Mouse (Mus musculus) T-cell, adult 2 months (primary cell): ENCODE measurements around the gene Top3b.
"Not testable (repeated sequence)": the region's sequence is repeated elsewhere in the genome, so short reads cannot be mapped to it uniquely, and the experiment has no call there.

ENCODE experiments used
- DNase-seq: peaks from one replicate; pipeline ENCODE4 v3.0.0; 2022; ENCODE audit warnings: low spot score

Gene Top3b

DNA sequence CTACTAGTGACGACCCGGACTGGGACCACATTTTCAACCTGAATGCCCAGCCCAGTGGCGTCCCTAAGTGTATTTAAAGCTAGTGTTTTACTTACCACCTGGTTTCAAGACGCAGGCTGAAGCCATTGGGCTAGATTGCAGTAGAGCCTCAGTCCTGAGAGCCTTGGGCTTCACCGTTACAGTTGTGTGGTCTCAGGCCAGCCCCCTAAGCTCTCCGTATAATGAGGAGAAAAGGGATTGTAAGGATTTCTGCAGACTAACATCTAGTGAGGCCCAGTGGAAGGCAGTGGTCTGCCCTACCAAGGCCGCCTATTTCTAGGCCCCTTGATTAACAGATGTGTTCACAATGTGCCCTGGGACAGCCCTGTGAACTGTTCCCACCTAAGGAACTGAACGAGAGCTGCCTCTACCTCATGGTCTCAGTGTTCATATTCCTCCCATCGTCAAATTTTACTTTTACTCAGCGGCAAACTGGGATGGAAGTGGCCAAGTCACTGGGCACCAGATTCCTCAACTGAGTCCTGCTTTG, 26.6 kb downstream of the Top3b start:
- DNase-seq, result no peak

DNA sequence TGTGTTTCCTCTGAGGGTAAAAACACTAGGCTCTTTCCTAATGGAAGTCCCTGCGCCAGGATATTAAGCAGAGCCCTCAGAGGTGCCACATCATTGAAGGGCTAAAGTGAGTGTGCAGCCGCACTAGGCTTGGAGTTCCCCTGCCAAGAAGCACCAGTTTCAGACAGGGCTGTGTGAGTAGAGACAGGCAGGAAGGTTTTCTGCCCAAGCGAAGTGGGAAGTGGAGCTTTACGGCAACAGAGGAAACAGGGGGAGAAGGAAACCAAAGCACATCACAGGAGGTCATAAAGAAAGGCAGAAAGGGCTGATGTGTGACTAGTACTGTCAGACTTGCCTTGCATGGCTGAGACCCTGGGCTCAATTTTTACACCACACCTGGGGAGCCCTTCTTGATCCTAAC, 31.8 kb downstream of the Top3b start:
- DNase-seq, result no peak

DNA sequence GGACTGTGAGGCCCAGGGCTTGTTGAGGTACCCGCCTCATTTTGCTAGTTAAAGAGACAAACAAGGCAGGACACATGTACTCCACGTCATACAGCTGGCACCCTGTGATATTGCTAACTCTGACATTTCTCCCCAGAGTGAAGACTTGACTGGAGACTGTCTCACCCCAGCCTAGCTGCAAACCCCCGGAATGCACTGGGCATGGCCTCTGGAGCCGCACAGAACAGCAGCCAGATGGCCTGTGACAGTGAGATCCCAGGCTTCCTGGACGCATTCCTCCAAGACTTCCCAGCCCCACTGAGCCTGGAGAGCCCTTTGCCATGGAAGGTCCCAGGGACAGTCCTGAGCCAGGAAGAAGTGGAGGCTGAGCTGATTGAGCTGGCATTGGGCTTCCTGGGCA, 32.7 kb downstream of the Top3b start:
- DNase-seq, result no peak

DNA sequence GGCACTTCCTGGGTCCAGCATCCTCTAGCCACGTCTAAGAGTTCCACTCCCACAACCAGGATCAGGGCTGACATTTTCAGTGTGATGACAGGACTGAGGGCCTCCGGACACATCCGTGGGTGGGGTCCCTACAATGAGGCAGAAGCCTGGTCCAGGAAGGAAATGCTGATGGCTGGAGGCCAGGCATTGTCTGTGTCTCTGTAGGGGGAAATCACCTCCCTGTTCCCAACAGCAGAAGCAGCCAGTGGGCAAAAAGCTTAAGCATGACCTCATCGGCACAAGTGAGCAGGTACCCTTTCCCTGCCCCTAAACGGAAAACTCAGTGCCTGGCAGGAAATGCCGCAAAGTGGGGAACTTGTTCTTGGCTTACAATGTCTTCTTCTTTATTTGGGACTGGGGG, 37.3 kb downstream of the Top3b start:
- DNase-seq, result no peak

DNA sequence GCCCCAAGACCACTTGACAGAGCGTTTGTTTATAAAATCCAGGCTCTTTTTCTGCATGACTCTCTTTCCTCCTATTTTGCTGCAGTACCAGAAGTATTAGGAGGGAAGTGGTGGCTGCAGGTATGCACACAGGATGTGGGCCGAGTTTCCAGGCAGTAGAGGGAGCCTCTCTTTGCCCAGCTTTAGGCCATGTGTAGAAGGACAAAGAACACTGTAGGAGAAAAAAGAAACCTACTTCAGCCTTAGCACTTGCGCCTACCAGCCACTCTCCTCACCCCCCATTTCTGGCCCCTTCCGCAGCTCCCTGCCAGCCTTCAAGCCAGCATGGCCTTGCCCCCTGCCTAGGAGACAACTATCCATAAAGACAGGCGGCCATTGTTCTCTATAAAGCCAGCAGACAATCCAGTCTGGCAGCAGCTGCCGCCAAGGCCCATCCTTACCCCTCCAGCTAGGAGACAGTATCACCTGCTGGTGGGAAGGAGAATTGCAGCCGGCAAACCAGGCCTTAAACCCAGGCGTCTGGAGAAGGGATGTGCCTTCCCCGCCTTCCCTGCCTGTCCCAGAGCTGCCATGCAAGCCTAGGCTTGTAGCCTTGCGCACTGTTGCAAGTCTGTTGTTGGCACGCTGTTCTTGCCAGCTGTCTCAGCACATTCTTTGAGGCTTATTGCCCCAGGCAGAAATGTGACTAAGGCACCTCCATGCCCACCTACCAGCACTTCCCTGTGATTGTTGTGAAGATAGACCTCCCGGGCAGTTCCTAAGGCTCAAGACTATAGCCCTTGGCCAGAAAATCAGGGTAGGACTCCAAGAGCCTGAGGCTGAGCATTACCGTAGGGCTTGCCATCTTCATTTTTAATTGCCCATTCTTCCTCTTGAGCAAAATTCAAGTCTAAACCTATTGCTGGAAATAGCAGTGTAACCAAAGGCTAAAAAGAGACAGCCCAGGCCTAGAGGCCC, 41.4 kb downstream of the Top3b start:
- peak; percentile 69 for DNase-seq

DNA sequence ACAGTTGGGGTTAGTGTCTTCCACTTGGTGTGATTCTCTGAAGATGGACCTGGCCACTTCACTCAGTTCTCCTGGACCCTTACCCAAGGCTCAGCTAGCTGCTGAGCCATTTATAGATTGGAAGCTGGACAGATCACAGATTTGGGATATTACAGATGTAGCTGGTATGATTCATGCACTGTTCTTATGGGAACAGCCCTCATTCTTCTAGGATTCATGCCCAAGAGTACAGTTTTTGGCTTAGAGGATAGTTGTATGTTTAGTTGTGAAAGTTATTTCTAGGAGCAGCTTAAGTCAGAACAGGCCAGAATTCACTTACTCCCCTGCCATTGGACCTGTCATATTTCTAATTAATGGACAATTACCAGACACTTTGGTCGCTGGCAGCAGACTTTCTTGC, 42.9 kb downstream of the Top3b start:
- no peak for DNase-seq

DNA sequence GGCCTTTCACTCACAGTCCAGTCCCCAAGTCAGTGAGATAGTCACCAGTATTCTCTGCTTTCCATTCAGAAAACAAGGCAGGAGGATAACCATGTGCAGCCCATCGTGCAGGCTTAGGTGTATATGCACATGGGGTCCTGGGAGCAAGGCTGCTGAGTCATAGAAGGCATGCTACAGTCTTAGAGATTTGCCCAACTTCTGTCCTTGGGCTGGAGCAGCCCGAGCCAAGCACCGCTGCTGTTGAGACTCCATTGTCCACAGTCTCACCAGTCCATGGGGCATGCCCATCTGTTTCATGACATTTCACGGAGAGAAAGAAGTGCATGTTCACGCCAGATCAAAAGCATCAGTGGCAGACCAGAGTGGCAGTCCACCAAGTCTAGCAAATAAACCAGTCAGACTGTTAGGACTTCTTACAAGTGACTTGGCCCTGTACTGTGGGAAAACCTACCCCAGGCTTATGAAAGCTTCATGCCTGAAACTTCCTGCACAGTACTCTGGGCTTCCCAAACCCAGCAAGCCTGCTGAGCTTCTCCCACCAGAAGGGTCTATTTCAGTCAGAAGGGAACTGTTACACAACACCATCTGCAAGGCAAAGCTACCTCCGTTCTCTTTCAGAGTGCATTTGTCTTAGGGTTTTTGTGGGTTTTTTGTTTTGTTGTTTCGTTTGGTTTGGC, 48.0 kb downstream of the Top3b start:
- DNase-seq, result no peak

DNA sequence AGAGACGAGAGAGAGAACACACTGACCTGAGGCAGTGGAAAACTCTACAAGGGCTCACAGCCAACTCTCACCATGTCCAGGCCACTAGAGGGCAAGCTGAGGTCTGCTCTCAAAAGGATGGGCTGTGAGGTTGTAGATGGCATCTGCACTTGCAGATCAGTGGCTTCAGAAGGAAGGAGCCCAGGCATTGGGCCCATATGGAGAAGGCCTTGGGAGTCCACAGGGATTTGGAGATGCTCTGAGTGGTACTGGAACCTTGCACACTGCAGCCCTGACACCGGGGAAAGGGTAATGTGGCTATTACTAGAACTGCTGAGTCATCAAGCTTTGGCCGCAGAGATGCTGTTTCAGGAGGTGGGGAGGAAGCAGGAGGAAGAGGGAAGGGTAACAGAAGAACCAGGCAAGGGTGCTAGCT, 50.5 kb downstream of the Top3b start:
- no peak for DNase-seq

DNA sequence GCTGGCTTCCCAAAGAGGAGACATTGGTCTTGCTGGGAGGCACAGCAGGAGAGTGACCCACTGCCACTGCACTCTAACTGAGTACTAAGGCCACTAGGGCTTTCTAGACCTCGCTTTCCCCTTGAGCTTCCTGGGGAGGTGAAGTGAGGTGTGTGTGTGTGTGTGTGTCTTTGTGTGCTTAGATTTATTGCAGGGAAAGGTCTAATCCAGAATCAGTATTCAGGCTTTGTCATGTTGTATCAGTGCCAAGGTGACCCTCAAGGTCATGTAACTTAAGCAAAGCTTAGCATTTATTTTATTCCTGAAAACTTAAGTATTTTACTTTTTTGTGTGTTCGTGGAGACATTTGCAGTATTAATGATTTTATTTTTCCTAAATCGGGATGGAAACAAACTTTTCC, 53.9 kb downstream of the Top3b start:
- DNase-seq, result no peak

DNA sequence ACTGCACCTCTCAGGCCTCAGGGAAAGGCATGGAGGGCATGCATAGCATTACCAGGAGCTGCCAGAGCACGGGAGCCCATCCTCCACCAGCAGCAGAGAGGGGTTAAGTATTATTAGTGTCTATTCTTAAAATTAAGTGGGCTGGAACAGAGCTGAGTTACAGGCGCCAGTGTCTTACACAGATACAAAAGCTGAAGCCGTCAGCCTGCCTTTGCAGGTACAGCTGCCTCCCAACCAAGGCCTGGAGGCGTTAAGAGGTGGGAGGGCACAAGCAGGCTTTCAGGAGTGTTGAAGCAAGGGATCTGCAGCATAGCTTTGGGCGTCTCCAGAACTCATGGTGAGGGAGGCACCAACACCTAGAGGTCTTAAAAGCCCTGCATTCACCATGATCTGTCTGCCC, 56.0 kb downstream of the Top3b start:
- no peak for DNase-seq

DNA sequence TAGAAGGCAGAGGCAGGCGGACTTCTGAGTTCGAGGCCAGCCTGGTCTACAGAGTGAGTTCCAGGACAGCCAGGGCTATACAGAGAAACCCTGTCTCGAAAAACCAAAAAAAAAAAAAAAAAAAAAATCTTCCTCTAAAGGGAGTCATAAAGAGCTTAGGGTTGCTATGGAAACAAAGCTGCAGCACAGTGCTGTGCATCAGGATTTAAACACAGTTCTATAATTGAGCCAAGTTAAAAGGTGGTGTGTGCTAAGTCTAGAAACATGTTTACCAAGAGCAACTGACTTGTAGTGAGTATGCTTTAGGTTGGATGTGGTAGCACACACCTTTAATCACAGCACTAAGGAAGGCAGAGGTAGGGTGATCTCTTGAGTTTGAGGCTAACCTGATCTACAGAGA, 58.4 kb downstream of the Top3b start:
- not testable (repeated sequence) for DNase-seq

DNA sequence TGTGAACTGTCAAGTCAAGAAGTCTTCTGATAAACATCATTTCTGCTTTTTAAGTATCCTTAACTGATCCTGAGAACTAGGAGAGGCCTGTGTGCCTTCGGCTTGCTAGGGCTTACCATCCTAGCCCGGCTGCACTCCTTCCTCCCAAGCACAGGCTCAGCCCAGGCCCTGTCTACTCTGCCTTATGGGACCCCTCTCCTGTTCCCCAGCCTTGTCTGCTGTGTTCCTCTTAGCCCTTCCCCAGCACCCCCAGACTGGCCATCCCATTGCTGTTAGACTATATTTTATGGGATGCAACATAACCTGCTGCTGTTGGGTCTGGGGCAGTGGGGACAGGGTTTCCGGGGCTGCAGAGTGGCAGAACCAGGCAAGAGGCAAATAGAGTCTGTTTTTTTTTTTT, 59.8 kb downstream of the Top3b start:
- no peak for DNase-seq

DNA sequence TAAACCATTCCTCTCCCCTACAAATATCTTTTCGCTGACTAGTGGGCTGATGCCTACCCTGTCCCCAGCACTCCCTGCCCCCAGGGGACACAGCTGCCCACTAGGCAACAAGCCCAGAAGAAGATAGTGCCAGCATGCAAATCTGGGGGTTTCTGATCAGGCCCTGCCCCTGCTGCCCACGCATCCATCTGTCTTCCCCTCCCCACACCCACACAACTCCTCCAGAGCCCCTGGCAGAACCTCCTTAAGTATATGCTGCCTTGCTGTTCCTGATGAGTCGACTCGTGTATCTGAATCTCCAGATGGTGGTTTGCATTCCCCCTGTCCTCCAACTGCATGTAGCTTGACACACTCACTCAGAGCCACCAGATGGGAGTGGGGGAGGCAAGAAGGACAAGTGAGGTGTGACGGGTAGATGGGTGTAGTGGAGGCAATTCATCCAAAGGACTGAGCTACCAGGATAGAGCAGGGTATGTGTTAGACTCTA, 60.3 kb downstream of the Top3b start:
- no peak for DNase-seq

DNA sequence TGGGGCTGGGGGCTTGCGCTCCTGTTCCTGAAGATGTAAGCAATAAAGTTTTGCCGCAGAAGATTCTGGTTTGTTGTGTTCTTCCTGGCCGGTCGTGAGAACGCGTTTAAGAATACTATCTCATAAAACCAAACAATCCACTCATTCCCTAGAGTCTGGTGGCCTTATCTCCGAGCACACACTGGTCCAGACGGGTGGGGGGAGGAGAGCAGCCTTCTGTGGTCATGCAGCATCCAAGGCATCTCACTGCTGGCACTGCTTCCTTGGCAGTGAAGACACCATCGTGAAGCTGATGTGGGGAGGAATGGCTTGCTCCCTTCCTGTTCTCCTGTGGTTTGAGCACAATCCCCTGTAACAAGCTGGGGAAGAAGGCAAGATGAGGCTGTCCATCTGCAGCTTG, 69.0 kb downstream of the Top3b start:
- no peak for DNase-seq

DNA sequence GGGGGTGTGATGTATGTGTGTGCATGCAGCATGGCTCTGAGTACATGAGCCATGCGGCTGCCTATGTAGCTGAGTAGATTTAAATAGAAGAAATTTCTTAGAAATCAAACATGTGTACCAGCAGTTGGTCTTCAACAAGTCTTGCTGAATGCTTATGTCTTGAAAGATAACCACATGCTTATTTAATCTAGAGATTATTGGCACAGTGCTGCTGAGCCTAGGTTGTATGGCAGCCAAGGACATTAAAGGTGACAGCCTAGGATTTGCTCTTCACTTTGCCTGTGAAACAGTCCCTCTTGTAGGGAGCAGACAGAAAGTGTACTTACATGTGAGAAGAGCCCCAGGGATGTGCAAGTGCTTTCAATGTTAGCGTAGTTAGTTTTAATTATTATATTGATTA, 70.5 kb downstream of the Top3b start:
- DNase-seq, result no peak
